Mouse (Mus musculus): ENCODE results near the gene Wdr92.

DNA sequence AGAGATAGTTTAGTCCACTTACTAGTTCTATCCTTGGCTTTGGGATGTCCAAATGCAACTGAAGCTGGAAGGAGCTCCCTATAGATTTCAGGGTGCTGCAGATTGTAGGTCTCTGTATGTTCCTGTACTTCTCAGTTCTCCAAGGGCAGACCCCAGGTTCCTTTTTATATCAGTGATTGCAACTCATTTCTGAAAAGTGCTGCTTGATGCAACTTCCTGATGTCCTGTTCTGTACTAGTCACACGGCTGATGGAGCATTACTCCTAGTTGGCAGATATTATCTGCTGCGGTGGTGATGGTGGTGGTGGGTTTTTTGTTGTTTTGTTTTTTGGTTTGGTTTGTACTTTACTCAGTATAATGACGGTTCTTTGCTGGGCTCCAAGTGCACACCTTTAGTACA, 1.2 kb upstream of the Wdr92 start:
- no peak for TF ChIP-seq CTCF (IDR thresholded peaks at IDR 0.05; ENCODE audit: insufficient read depth, low read depth, low read length)
- no peak for TF ChIP-seq POLR2A (IDR thresholded peaks at IDR 0.05; ENCODE audit: insufficient read depth, low read depth, low read length)

Data from olfactory bulb, adult 2 months (tissue).